Mouse (Mus musculus): ENCODE data around the gene Mettl17.

DNA sequence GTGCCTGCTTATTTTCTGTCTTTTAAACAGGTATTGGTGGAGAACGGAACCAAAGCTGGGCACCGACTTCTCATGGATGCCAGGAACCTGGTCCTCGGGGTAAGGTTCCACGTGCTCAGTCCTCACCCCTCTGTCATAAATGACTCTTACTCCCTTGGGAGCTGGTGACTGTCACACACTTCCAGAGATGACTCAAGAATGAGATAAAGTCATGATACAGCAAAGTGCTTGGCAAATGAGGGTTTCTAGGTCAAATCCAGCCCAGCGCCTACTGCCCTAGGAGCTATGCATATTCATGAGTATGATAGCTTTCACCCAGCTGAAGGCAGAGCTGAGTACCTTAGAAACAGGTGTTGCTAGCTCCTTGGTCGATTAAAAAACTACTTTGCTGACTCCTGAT is 5.2 kb downstream of the Mettl17 start:
- TF ChIP-seq GATA1 (IDR thresholded peaks at IDR 0.05; ENCODE audit: borderline replicate concordance, low read length) (no peak), FLI1 (IDR thresholded peaks at IDR 0.05; ENCODE audit: low read length) (no peak)
